Mouse (Mus musculus) kidney, adult 2 months (tissue): ENCODE data around the gene Med7. TPM values are rescaled to one million over a fixed set of nuclear protein-coding genes. Genes with fewer than 3 reads are reported as not detected.

Experiments
- DNase-seq: peaks from one replicate; pipeline ENCODE4 v3.0.0; 2021
- H3K27ac ChIP-seq: fragments of 200-500 bp; 2 replicates; pipeline ENCODE4 v1.5.1; 2012; ENCODE audit warnings: low read depth, low read length, control low read depth, inconsistent platforms; ENCODE audit not compliant: insufficient read depth
- H3K27me3 ChIP-seq: fragments of 200-500 bp; replicated peaks from 2 replicates; pipeline ENCODE4 v1.6.1; 2012; ENCODE audit warnings: mild to moderate bottlenecking, moderate library complexity, low read length, inconsistent platforms; ENCODE audit not compliant: control insufficient read depth, insufficient read depth
- H3K36me3 ChIP-seq: fragments of 200-500 bp; 2 replicates; pipeline ENCODE4 v1.6.1; 2012; ENCODE audit warnings: mild to moderate bottlenecking, moderate library complexity, low read length, inconsistent platforms; ENCODE audit not compliant: control insufficient read depth, insufficient read depth
- H3K4me1 ChIP-seq: fragments of 200-500 bp; 2 replicates; pipeline ENCODE4 v1.6.1; 2011; ENCODE audit warnings: low read length; ENCODE audit not compliant: control insufficient read depth, insufficient read depth
- H3K4me3 ChIP-seq: fragments of 200-500 bp; 2 replicates; pipeline ENCODE4 v1.5.1; 2011; ENCODE audit warnings: mild to moderate bottlenecking, low read depth, low read length, control low read depth; ENCODE audit not compliant: insufficient read depth
- CTCF ChIP-seq: fragments of 200-500 bp; conservative IDR thresholded peaks from 2 replicates; pipeline ENCODE4 v1.5.1; 2011; ENCODE audit warnings: low read depth, mild to moderate bottlenecking, control low read depth, low read length, moderate library complexity, mixed read lengths; ENCODE audit not compliant: insufficient read depth, insufficient read length
- POLR2A ChIP-seq: fragments of 200-500 bp; IDR thresholded peaks from one replicate; pipeline ENCODE4 v1.6.1; 2011; ENCODE audit warnings: low read depth, low read length, control low read depth
- WGBS: fragments of 180-500 bp; shearing (Covaris S2); methylation state at CpG from one replicate; pipeline ENCODE4 v1.1.7; 2018; 5-methylcytosine and 5-hydroxymethylcytosine counted together
- polyA plus RNA-seq: library from polyadenylated mRNA; depleted of rRNA; stranded (reverse); fragments of >200 nt; gene quantifications from 2 replicates; pipeline ENCODE4 v1.2.3, GENCODE M21; 2012

Gene Med7
- polyA plus RNA-seq, 1 experiment: 16.5 TPM

DNA sequence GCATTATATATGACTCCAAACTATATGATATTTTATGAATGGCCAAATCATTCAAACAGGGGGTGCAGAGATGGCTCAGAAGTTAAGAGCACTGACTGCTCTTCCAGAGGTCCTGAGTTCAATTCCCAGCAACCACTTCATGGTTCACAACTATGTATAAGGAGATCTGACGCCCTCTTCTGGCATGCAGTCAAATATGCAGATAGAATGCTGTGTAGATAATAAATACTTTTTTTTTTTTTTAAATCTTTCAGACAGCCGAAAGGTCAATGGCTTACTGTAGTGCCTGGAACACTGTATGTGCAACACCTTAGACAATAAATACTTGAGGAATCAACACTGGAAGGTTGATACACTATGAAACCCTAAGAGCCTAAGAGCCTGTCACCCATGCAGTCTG lies 6.6 kb upstream of the Med7 start:
- Histone ChIP-seq H3K4me1 (no peaks in the 10 kb centered on the region), H3K36me3 (no peaks in the 10 kb centered on the region), H3K4me3 (no peak overlapping the region), H3K27me3 (no peaks in the 10 kb centered on the region), H3K27ac (no peak overlapping the region)
- no peak for TF ChIP-seq CTCF
- TF ChIP-seq POLR2A: no peak
- WGBS: 89% methylated on average over 2 of the region's 2 CpGs
- DNase-seq: no peak

- Histone ChIP-seq H3K4me1 (no peaks in the 10 kb centered on the region), H3K27ac (no peak overlapping the region), H3K27me3 (no peaks in the 10 kb centered on the region), H3K36me3 (no peaks in the 10 kb centered on the region), H3K4me3 (no peak overlapping the region)
- 25% methylated on average over 3 of the region's 3 CpGs for WGBS
- DNase-seq: peak; percentile 75
- TF ChIP-seq CTCF: peak; percentile 90
- TF ChIP-seq POLR2A: no peak
Observed at GRCm38 (mm10) chr11:46431129-46431528, 5.6 kb upstream of the Med7 start.

DNA sequence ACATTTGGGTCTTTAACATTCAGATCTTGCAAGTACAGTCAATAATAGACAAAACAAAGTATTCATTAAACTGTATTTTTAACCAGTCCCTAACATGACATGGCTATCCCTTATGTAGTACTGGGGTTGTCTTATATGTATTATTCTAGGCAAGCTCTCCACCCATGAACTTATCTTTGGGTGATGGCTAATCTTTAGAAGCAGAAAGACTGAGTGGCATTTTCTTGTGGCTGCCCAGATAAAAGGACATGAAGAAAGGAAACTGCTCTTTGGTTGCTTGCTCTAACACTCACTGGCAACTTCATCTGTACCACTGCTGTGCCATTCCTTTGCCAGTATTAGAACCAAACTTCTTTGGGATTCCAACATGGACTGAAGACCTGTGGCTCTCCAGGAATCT lies 1.4 kb upstream of the Med7 start:
- H3K4me1 ChIP-seq: no peaks in the 10 kb centered on the region
- no peak for DNase-seq
- TF ChIP-seq POLR2A (no peak), CTCF (no peak)
- H3K27ac ChIP-seq: no peak overlapping the region
- no peak overlapping the region for H3K4me3 ChIP-seq
- H3K27me3 ChIP-seq: no peaks in the 10 kb centered on the region
- H3K36me3 ChIP-seq: no peaks in the 10 kb centered on the region

DNA sequence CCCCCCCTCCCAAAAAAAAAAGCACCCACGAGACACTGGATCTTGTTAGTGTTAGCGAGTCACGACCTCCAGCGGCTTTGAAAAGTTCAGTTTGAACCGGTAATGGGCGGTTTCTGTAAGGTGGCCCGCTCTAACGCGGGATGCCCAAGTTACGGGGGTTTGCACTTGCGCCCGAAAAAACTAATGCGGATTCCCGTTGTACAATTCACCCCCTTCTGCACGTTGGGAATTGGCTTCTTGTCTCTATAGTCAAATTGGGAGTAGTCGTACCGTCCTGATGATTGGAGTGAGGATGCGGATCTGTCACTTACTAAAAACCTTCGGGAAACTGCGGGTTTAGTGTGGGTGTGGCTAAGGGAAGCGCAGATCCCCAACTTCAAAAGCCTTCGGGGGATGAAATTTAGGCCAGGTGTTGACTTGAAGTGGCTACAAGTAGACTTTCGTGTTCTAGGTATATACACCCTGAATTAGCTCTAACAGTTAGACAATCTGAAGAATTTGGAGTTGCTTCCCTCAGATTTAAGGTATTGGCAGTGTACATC lies 805 bp downstream of the Med7 start:
- WGBS: 1% methylated on average over 23 of the region's 23 CpGs
- Histone ChIP-seq H3K27me3 (no peaks in the 10 kb centered on the region), H3K4me3 (peak overlapping the region; percentile 91), H3K4me1 (no peaks in the 10 kb centered on the region), H3K36me3 (0 out of 2 replicates have a peak, but pooled peaks cover 1% of the 10 kb centered on the region), H3K27ac (peak overlapping the region; percentile 90; the same call in 1 of the 2 replicates)
- TF ChIP-seq CTCF: no peak
- no peak for TF ChIP-seq POLR2A
- DNase-seq: no peak

- DNase-seq: no peak
- Histone ChIP-seq H3K4me3 (no peak overlapping the region), H3K36me3 (0 out of 2 replicates have a peak, but pooled peaks cover 1% of the 10 kb centered on the region), H3K27me3 (no peaks in the 10 kb centered on the region), H3K27ac (no peak overlapping the region), H3K4me1 (no peaks in the 10 kb centered on the region)
- WGBS: 77% methylated on average over 5 of the region's 5 CpGs
- TF ChIP-seq POLR2A (no peak), CTCF (no peak)
Observed at GRCm38 (mm10) chr11:46439005-46439543, 2.3 kb downstream of the Med7 start.

GRCm38 (mm10) chr11:46441774-46442173 lies 5.0 kb downstream of the Med7 start:
- Histone ChIP-seq H3K4me3 (no peak overlapping the region), H3K27ac (no peak overlapping the region), H3K36me3 (0 out of 2 replicates have a peak, but pooled peaks cover 3% of the 10 kb centered on the region), H3K4me1 (no peaks in the 10 kb centered on the region), H3K27me3 (no peaks in the 10 kb centered on the region)
- TF ChIP-seq CTCF (no peak), POLR2A (no peak)
- 84% methylated on average over 1 of the region's 1 CpGs for WGBS
- DNase-seq: no peak

DNA sequence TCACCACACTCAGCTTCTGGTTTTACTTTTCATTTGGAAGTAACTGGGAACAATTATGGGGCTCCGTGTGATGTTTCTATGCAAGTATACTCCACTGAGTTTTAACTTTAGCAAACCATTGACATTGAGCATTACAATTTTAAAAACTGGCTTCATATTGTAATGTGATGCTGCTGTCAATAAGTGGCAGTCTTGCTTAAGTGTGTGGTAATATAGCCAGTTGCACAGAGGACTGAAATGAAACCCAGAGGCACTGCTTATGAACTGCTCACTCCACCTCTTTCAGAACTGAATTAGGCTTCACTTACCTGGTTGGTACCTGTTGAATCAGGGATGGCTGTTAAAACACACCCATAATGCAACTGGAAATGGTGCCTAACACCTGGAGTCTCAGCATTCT lies 6.4 kb downstream of the Med7 start:
- WGBS: 81% methylated on average over 1 of the region's 1 CpGs
- H3K4me1 ChIP-seq: no peaks in the 10 kb centered on the region
- H3K4me3 ChIP-seq: no peak overlapping the region
- no peak overlapping the region for H3K27ac ChIP-seq
- H3K27me3 ChIP-seq: no peaks in the 10 kb centered on the region
- 0 out of 2 replicates have a peak, but pooled peaks cover 3% of the 10 kb centered on the region for H3K36me3 ChIP-seq
- TF ChIP-seq CTCF (no peak), POLR2A (no peak)
- peak; percentile 8 for DNase-seq

GRCm38 (mm10) chr11:46443979-46444378 lies 7.3 kb downstream of the Med7 start:
- Histone ChIP-seq H3K4me1 (no peaks in the 10 kb centered on the region), H3K36me3 (0 out of 2 replicates have a peak, but pooled peaks cover 3% of the 10 kb centered on the region), H3K27ac (no peak overlapping the region), H3K4me3 (no peak overlapping the region), H3K27me3 (no peaks in the 10 kb centered on the region)
- no peak for DNase-seq
- WGBS: 65% methylated on average over 5 of the region's 5 CpGs
- TF ChIP-seq CTCF: no peak
- no peak for TF ChIP-seq POLR2A
